Mouse (Mus musculus) limb, embryonic 14.5 days (tissue): ENCODE results near the gene Ppdpf. TPM values are rescaled to one million over a fixed set of nuclear protein-coding genes. Genes with fewer than 3 reads are reported as not detected.

Experiments used
- ATAC-seq: fragments of 200-750 bp; cut with Nextera tagmentation; 2 replicates; pipeline ENCODE4 v1.8.0; 2017; ENCODE audit warnings: low read depth, moderate number of reproducible peaks, moderate TSS enrichment; ENCODE audit not compliant: low FRiP score
- DNase-seq: peaks from one replicate; pipeline ENCODE4 v3.0.0-alpha.2; 2015; ENCODE audit warnings: low spot score
- H3K27ac ChIP-seq: fragments of 300-500 bp; sonication (generic); replicated peaks from 2 replicates; pipeline ENCODE4 v1.5.1; 2014; ENCODE audit warnings: low read depth, mild to moderate bottlenecking, low read length, moderate library complexity, mixed read lengths
- H3K27me3 ChIP-seq: fragments of 300-500 bp; sonication (generic); 2 replicates; pipeline ENCODE4 v1.6.1; 2014; ENCODE audit warnings: low read length, mixed read lengths; ENCODE audit not compliant: control insufficient read depth, insufficient read depth
- H3K36me3 ChIP-seq: fragments of 300-500 bp; sonication (generic); 2 replicates; pipeline ENCODE4 v1.6.1; 2014; ENCODE audit warnings: mild to moderate bottlenecking, low read length, moderate library complexity, mixed read lengths; ENCODE audit not compliant: control insufficient read depth, insufficient read depth
- H3K4me1 ChIP-seq: fragments of 300-500 bp; sonication (generic); 2 replicates; pipeline ENCODE4 v1.6.1; 2014; ENCODE audit warnings: antibody characterized with exemption, low read length, mixed read lengths; ENCODE audit not compliant: control insufficient read depth, insufficient read depth
- H3K4me2 ChIP-seq: fragments of 300-500 bp; sonication (generic); replicated peaks from 2 replicates; pipeline ENCODE4 v1.6.1; 2014; ENCODE audit warnings: low read depth, mild to moderate bottlenecking, low read length, moderate library complexity; ENCODE audit not compliant: severe bottlenecking
- H3K4me3 ChIP-seq: fragments of 300-500 bp; sonication (generic); replicated peaks from 2 replicates; pipeline ENCODE4 v1.5.1; 2014; ENCODE audit warnings: low read length
- H3K9ac ChIP-seq: fragments of 300-500 bp; sonication (generic); 2 replicates; pipeline ENCODE4 v1.6.1; 2014; ENCODE audit warnings: mild to moderate bottlenecking, low read depth, low read length, moderate library complexity; ENCODE audit not compliant: severe bottlenecking
- H3K9me3 ChIP-seq: fragments of 300-500 bp; sonication (generic); 2 replicates; pipeline ENCODE4 v1.6.1; 2016; ENCODE audit warnings: low read length; ENCODE audit not compliant: control insufficient read depth
- POLR2A ChIP-seq: fragments of 200-500 bp; IDR thresholded peaks from 2 replicates; pipeline ENCODE4 v1.8.0; 2012; ENCODE audit warnings: inconsistent platforms, mild to moderate bottlenecking, moderate library complexity, borderline replicate concordance; ENCODE audit not compliant: insufficient read depth, insufficient read length; ENCODE audit errors: extremely low read depth
- WGBS: fragments of 180-500 bp; shearing (Covaris S2); extraction: QIAGEN DNeasy Blood & Tissue Kit; methylation state at CpG from one replicate; pipeline ENCODE4 v1.1.7; 2014; 5-methylcytosine and 5-hydroxymethylcytosine counted together
- polyA plus RNA-seq, 2 experiments: library from polyadenylated mRNA; depleted of rRNA in 1 of 2; stranded (reverse) in 1 of 2; unstranded in 1 of 2; fragments of >200 nt; fragmentation: Nextera tagmentation in 1 of 2; extraction: Ambion mirVana in 1 of 2; gene quantifications; 2 replicates each; pipeline versions ENCODE4 v1.2.1 to v1.2.3; 2012 to 2014

Gene Ppdpf
- polyA plus RNA-seq, 2 experiments = 148 to 294 TPM

DNA sequence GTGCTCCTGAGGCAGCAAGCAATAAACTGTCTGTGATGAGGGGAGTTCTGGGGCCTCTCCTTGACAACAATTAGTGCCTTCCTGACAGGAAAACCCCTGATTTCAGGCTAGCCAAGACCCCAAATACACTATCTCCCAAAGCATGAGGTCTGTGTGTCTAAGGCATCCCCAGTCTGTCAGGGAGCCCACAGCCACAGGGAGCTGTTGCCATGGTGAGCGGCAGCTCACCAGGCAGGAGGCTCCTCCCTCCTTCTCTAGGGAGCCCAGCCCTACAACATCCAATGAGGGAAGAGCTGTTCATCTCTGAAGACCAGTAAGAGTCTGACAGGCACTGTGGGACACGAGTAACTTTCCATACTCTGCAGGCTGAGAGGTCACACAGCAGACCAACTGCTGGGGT, 27.3 kb upstream of the Ppdpf start:
- no peak overlapping the region for H3K27ac ChIP-seq
- no peaks in the 10 kb centered on the region for H3K36me3 ChIP-seq
- ATAC-seq (no peak), DNase-seq (no peak)
- no peak overlapping the region for H3K4me2 ChIP-seq
- no peak overlapping the region for H3K9ac ChIP-seq
- peaks cover 38% of the 10 kb centered on the region for H3K27me3 ChIP-seq
- no peak overlapping the region for H3K4me3 ChIP-seq
- H3K9me3 ChIP-seq = no peaks in the 10 kb centered on the region
- TF ChIP-seq POLR2A = no peak
- WGBS = 0% methylated on average over 2 of the region's 2 CpGs
- H3K4me1 ChIP-seq = no peaks in the 10 kb centered on the region

DNA sequence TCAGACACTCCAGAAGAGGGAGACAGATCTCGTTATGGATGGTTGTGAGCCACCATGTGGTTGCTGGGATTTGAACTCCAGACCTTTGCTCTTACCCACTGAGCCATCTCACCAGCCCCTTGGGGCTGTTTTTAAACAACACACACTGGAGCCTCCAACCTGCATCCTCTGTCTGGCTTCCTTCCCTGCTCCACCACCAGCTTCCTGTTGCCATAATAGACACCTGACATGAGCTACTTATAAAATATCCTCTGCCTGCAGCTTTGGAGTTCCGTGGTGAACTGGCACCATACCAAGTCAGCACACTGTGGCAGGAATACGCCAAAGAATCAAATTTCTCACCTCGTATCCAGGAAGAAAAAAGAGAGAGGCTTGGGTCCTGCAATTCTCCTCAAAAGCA, 26.2 kb upstream of the Ppdpf start:
- no peak for ATAC-seq
- Histone ChIP-seq H3K9me3 (no peaks in the 10 kb centered on the region), H3K4me3 (no peak overlapping the region), H3K9ac (no peak overlapping the region), H3K27ac (no peak overlapping the region), H3K4me2 (no peak overlapping the region), H3K36me3 (no peaks in the 10 kb centered on the region), H3K27me3 (peaks cover 27% of the 10 kb centered on the region), H3K4me1 (no peaks in the 10 kb centered on the region)
- DNase-seq = no peak
- 43% methylated on average over 4 of the region's 4 CpGs for WGBS
- TF ChIP-seq POLR2A = no peak

GRCm38 (mm10) chr2:181166469-181166868, 20.6 kb upstream of the Ppdpf start:
- TF ChIP-seq POLR2A = no peak
- 80% methylated on average over 5 of the region's 5 CpGs for WGBS
- DNase-seq (no peak), ATAC-seq (no peak)
- H3K9ac ChIP-seq = no peak overlapping the region
- H3K4me3 ChIP-seq = no peak overlapping the region
- H3K4me2 ChIP-seq = no peak overlapping the region
- H3K27me3 ChIP-seq = no peaks in the 10 kb centered on the region
- H3K27ac ChIP-seq = no peak overlapping the region
- H3K36me3 ChIP-seq = no peaks in the 10 kb centered on the region
- no peaks in the 10 kb centered on the region for H3K4me1 ChIP-seq
- H3K9me3 ChIP-seq = no peaks in the 10 kb centered on the region

DNA sequence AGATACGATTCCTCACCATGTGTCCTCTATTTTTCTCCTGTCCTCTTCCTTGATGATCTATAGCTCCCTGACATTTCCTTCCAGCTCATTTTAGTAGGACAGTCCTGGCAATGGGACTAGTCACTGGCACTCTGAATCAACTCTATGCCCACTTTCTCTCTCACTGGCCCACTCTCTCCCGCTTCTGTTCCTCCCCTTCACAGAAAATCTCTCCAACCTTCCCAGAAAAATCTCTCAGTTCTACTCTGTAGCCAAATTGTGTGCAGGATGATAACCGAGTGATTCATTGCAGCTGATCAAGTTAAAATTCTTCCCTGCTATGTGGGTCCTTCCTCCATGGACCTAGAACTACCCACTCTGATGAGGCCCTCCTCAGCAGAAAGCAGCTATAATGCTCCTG, 12.4 kb upstream of the Ppdpf start:
- no peaks in the 10 kb centered on the region for H3K36me3 ChIP-seq
- no peak for ATAC-seq
- no peaks in the 10 kb centered on the region for H3K9me3 ChIP-seq
- no peak for TF ChIP-seq POLR2A
- no peaks in the 10 kb centered on the region for H3K4me1 ChIP-seq
- DNase-seq = no peak
- H3K4me2 ChIP-seq = no peak overlapping the region
- no peaks in the 10 kb centered on the region for H3K27me3 ChIP-seq
- WGBS = 83% methylated on average over 3 of the region's 3 CpGs
- no peak overlapping the region for H3K27ac ChIP-seq
- H3K9ac ChIP-seq = no peak overlapping the region
- H3K4me3 ChIP-seq = no peak overlapping the region

DNA sequence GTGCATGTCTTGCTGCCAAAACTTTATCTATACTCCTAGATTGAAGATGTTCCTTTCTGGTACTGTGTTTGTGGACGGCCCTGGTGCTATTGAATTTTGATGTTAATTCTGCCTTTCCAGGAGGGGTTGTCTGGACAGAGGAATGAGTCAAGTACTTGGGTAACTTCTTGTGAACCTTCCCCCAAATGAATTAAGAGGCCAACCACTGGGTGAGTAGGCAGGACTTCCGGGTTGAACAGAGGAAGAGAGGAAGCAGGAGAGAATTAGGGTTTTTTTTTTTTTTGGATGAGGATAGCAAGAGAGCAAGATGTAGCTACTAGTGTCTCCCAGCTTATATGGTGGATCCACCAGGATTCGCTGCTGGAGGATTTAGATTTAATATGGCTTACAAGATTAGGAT, 9.0 kb upstream of the Ppdpf start:
- no peak for ATAC-seq
- Histone ChIP-seq H3K27ac (no peak overlapping the region), H3K36me3 (no peaks in the 10 kb centered on the region), H3K27me3 (no peaks in the 10 kb centered on the region), H3K4me1 (no peaks in the 10 kb centered on the region), H3K4me3 (no peak overlapping the region), H3K4me2 (no peak overlapping the region), H3K9ac (no peak overlapping the region), H3K9me3 (no peaks in the 10 kb centered on the region)
- DNase-seq = no peak
- 78% methylated on average over 3 of the region's 3 CpGs for WGBS
- TF ChIP-seq POLR2A = no peak

DNA sequence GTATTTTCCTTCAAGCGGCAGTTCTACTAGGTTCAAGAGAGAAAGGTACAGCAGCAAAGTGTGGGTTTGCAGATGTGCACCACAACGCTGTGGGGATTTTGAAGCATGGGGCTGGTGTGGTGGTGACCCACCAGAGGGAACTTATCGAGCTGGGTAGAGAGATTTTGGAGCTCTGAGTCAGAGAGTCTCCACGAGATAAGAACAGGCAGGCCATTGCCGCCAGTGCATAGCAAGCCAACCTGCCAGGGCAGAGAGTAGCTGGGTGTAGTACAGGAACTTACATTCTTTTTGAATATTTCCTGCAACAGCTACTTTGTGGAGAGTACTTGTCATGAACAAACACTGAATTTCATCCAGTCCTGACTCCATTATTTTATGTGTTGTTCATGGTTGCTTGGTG, 8.6 kb upstream of the Ppdpf start:
- Histone ChIP-seq H3K4me2 (no peak overlapping the region), H3K27ac (no peak overlapping the region), H3K4me3 (no peak overlapping the region), H3K9ac (no peak overlapping the region), H3K4me1 (no peaks in the 10 kb centered on the region), H3K36me3 (no peaks in the 10 kb centered on the region), H3K27me3 (no peaks in the 10 kb centered on the region), H3K9me3 (no peaks in the 10 kb centered on the region)
- no peak for TF ChIP-seq POLR2A
- DNase-seq (no peak), ATAC-seq (no peak)
- WGBS = 80% methylated on average over 5 of the region's 5 CpGs
